Mouse (Mus musculus): ENCODE data around the gene Gadd45g.

DNA sequence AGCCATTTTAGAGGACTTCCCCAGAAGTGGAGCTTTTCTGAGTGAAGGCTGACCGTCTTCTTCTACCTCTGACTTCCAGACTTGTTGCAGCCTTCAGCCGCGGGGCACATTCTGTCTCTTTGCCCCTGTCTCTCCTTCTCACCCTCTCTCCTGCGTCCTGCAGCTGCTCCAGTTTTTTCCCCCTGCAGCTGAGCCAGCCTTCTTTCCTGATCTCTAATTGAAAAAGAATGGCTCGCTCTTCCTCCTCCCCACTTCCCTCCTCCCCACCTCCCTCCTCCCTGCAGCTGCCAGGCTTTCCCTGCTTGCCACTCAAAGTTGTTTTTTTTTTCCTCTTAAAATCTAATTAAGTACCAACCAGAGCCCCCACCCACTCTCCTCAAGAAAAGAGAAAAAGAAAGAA is 4.3 kb upstream of the Gadd45g start:
- TF ChIP-seq CTCF (conservative IDR thresholded peaks at IDR 0.05 in 1 of 2, IDR thresholded peaks at IDR 0.05 in 1 of 2; ENCODE audit: low read depth in 2 of 2, low read length in 2 of 2) (no peak), ZC3H11A (IDR thresholded peaks at IDR 0.05; ENCODE audit: low read depth, low read length) (no peak), SMC3 (IDR thresholded peaks at IDR 0.05; ENCODE audit: low read depth, low read length) (no peak), POLR2A (IDR thresholded peaks at IDR 0.05; ENCODE audit: low read depth, low read length) (no peak), GABPA (IDR thresholded peaks at IDR 0.05; ENCODE audit: insufficient replicate concordance, low read depth, low read length) (no peak), ZMIZ1 (IDR thresholded peaks at IDR 0.05; ENCODE audit: low read depth, low read length) (no peak), MXI1 (IDR thresholded peaks at IDR 0.05; ENCODE audit: low read depth, low read length) (no peak), KAT2A (IDR thresholded peaks at IDR 0.05; ENCODE audit: insufficient replicate concordance, low read length) (no peak)
